Mouse (Mus musculus) regulatory T cell (primary cell): ENCODE results near the gene Fut7.
"Not testable (repeated sequence)": the region's sequence is repeated elsewhere in the genome, so short reads cannot be mapped to it uniquely, and the experiment has no call there.

ENCODE experiments used
- in situ Hi-C: fragments of 300-600 bp; cut with MboI, MseI; formaldehyde crosslinking; loops from one replicate; pipeline ENCODE4 v1.15.1; 2025; ENCODE audit warnings: high pct_unique_total_duplicates

The Fut7 gene

GRCm38 (mm10) chr2:25422587-25423410 lies at the start of gene Fut7:
Gene Fut7 (plus strand): TSS chr2:25423267.
- in situ Hi-C loops, result loop anchor here (10.0 kb wide), 1 partner anchor 1038 kb away; no protein-coding TSS in a partner anchor

GRCm38 (mm10) chr2:25373431-25373830 lies 49.6 kb upstream of the Fut7 start:
- in situ Hi-C loops, result no loop called here

GRCm38 (mm10) chr2:25376589-25376988 lies 46.5 kb upstream of the Fut7 start:
- in situ Hi-C loops, result no loop called here

GRCm38 (mm10) chr2:25384492-25384891 lies 38.6 kb upstream of the Fut7 start:
- in situ Hi-C loops, result no loop called here

- in situ Hi-C loops, result loop anchor here (10.0 kb wide), 1 partner anchor 1394 kb away; no protein-coding TSS in a partner anchor
Measured at GRCm38 (mm10) chr2:25391266-25391665, 31.8 kb upstream of the Fut7 start.

GRCm38 (mm10) chr2:25394281-25395221 lies 28.5 kb upstream of the Fut7 start:
- in situ Hi-C loops, result loop anchor here (10.0 kb wide), 1 partner anchor 1390 kb away; no protein-coding TSS in a partner anchor

- in situ Hi-C loops, result loop anchor here (10.0 kb wide), 1 partner anchor 1389 kb away; no protein-coding TSS in a partner anchor
Measured at GRCm38 (mm10) chr2:25395721-25396596, 27.1 kb upstream of the Fut7 start, which contains the start of gene Entpd2. Gene Entpd2 (plus strand): TSS chr2:25395874.

GRCm38 (mm10) chr2:25396597-25396983 lies 26.5 kb upstream of the Fut7 start:
- in situ Hi-C loops, result loop anchor here (10.0 kb wide), 1 partner anchor 1388 kb away; no protein-coding TSS in a partner anchor

GRCm38 (mm10) chr2:25397010-25397409 lies 26.1 kb upstream of the Fut7 start:
- in situ Hi-C loops, result loop anchor here (10.0 kb wide), 1 partner anchor 1388 kb away; no protein-coding TSS in a partner anchor

- in situ Hi-C loops, result loop anchor here (10.0 kb wide), 1 partner anchor 1387 kb away; no protein-coding TSS in a partner anchor
Measured at GRCm38 (mm10) chr2:25398065-25398464, 25.0 kb upstream of the Fut7 start.

- in situ Hi-C loops, result loop anchor here (10.0 kb wide), 1 partner anchor 1386 kb away; no protein-coding TSS in a partner anchor
Measured at GRCm38 (mm10) chr2:25399051-25399450, 24.0 kb upstream of the Fut7 start, which contains the start of gene Npdc1. Gene Npdc1 (plus strand): TSS chr2:25399351.

- in situ Hi-C loops, result loop anchor here (10.0 kb wide), 1 partner anchor 855 kb away; no protein-coding TSS in a partner anchor
Measured at GRCm38 (mm10) chr2:25400291-25400690, 22.8 kb upstream of the Fut7 start.

- in situ Hi-C loops, result loop anchor here (10.0 kb wide), 1 partner anchor 854 kb away; no protein-coding TSS in a partner anchor
Measured at GRCm38 (mm10) chr2:25400764-25401163, 22.3 kb upstream of the Fut7 start.

GRCm38 (mm10) chr2:25402377-25402971 lies 20.6 kb upstream of the Fut7 start:
- in situ Hi-C loops, result loop anchor here (10.0 kb wide), 1 partner anchor 852 kb away; no protein-coding TSS in a partner anchor

GRCm38 (mm10) chr2:25402972-25403601 lies 20.0 kb upstream of the Fut7 start:
- in situ Hi-C loops, result loop anchor here (10.0 kb wide), 1 partner anchor 852 kb away; no protein-coding TSS in a partner anchor

- in situ Hi-C loops, result loop anchor here (10.0 kb wide), 1 partner anchor 851 kb away; no protein-coding TSS in a partner anchor
Measured at GRCm38 (mm10) chr2:25403994-25404393, 19.1 kb upstream of the Fut7 start.

- in situ Hi-C loops, result loop anchor here (10.0 kb wide), 1 partner anchor 846 kb away; no protein-coding TSS in a partner anchor
Measured at GRCm38 (mm10) chr2:25408908-25409307, 14.2 kb upstream of the Fut7 start.

- in situ Hi-C loops, result not testable (repeated sequence)
Measured at GRCm38 (mm10) chr2:25413436-25413835, 9.6 kb upstream of the Fut7 start.

GRCm38 (mm10) chr2:25417426-25417825 lies 5.6 kb upstream of the Fut7 start:
- in situ Hi-C loops, result no loop called here
